Mouse (Mus musculus) embryonic facial prominence, embryonic 14.5 days (tissue): ENCODE results near the gene Cd6. TPM values are rescaled to one million over a fixed set of nuclear protein-coding genes. Genes with fewer than 3 reads are reported as not detected.

ENCODE experiments used
- ATAC-seq: fragments of 200-750 bp; cut with Nextera tagmentation; 2 replicates; pipeline ENCODE4 v1.8.0; 2017; ENCODE audit warnings: low read depth, moderate number of reproducible peaks, moderate TSS enrichment
- DNase-seq: peaks from one replicate; pipeline ENCODE4 v3.0.0-alpha.2; 2015; ENCODE audit warnings: low spot score
- H3K27ac ChIP-seq: fragments of 300-500 bp; sonication (generic); replicated peaks from 2 replicates; pipeline ENCODE4 v1.5.1; 2014; ENCODE audit warnings: low read depth, mild to moderate bottlenecking, low read length, moderate library complexity
- H3K27me3 ChIP-seq: fragments of 300-500 bp; sonication (generic); replicated peaks from 2 replicates; pipeline ENCODE4 v1.6.1; 2014; ENCODE audit warnings: low read length; ENCODE audit not compliant: control insufficient read depth, insufficient read depth
- H3K36me3 ChIP-seq: fragments of 300-500 bp; sonication (generic); 2 replicates; pipeline ENCODE4 v1.6.1; 2014; ENCODE audit warnings: low read length, mixed read lengths; ENCODE audit not compliant: control insufficient read depth, insufficient read depth
- H3K4me1 ChIP-seq: fragments of 300-500 bp; sonication (generic); 2 replicates; pipeline ENCODE4 v1.6.1; 2014; ENCODE audit warnings: antibody characterized with exemption, low read length; ENCODE audit not compliant: control insufficient read depth, insufficient read depth
- H3K4me2 ChIP-seq: fragments of 300-500 bp; sonication (generic); 2 replicates; pipeline ENCODE4 v1.6.1; 2014; ENCODE audit warnings: low read depth, mild to moderate bottlenecking, low read length, moderate library complexity, mixed read lengths
- H3K4me3 ChIP-seq: fragments of 300-500 bp; sonication (generic); 2 replicates; pipeline ENCODE4 v1.5.1; 2014; ENCODE audit warnings: low read depth, mild to moderate bottlenecking, low read length
- H3K9ac ChIP-seq: fragments of 300-500 bp; sonication (generic); 2 replicates; pipeline ENCODE4 v1.6.1; 2014; ENCODE audit warnings: low read depth, mild to moderate bottlenecking, low read length, moderate library complexity, mixed read lengths
- H3K9me3 ChIP-seq: fragments of 300-500 bp; sonication (generic); 2 replicates; pipeline ENCODE4 v1.6.1; 2016; ENCODE audit warnings: low read length; ENCODE audit not compliant: control insufficient read depth
- WGBS: fragments of 180-500 bp; shearing (Covaris S2); extraction: QIAGEN DNeasy Blood & Tissue Kit; methylation state at CpG from one replicate; pipeline ENCODE4 v1.1.7; 2014; 5-methylcytosine and 5-hydroxymethylcytosine counted together
- polyA plus RNA-seq: library from polyadenylated mRNA; unstranded; fragments of >200 nt; fragmentation: Nextera tagmentation; extraction: Ambion mirVana; gene quantifications from 2 replicates; pipeline ENCODE4 v1.2.1, GENCODE M21; 2014

Cd6 gene
- polyA plus RNA-seq, 1 experiment from 2014 or later, result not detected

DNA sequence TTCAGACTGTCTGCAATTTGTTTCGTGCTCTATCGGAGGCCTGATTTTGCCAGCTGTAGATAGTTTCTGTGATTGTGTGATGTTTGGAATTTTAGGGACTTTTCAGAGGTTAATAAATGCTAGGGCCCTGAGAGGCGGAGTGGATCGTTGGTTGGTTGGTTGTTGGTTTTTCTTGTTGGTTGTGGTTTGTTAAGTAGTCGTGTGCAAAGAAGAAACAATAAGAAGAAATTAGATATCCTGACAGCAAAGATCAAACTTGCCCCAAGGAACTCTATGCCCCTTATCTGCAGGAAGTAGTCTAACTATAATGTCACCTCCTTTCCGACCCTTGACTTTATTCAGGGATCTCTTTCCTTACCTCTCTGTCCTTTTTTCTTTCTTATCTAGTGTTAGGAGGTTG lies 18.4 kb downstream of the Cd6 start:
- ATAC-seq (no peak), DNase-seq (no peak)
- Histone ChIP-seq H3K27ac (no peak overlapping the region), H3K9me3 (no peaks in the 10 kb centered on the region), H3K36me3 (no peaks in the 10 kb centered on the region), H3K4me1 (peaks cover 4% of the 10 kb centered on the region; the same call in 1 of the 2 replicates), H3K27me3 (no peaks in the 10 kb centered on the region), H3K9ac (no peak overlapping the region), H3K4me2 (no peak overlapping the region), H3K4me3 (no peak overlapping the region)
- 66% methylated on average over 6 of the region's 6 CpGs for WGBS

DNA sequence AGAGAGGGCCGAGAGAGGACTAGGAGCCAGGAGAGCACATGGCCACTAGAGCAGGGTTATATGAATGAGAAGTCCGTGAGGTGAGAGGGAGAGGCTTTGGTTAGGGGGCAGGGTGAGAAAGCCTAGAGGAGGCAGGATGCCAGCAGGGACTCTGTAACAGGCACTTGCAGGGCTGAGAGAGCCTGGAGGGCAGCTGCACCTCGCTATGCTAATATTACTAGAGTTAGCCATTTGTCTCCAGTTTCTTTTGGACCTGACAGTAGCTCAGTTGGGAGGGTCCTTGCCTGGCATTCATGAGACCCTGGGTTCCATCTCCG lies 19.7 kb downstream of the Cd6 start:
- Histone ChIP-seq H3K9me3 (no peaks in the 10 kb centered on the region), H3K4me1 (peaks cover 4% of the 10 kb centered on the region; the same call in 1 of the 2 replicates), H3K4me2 (no peak overlapping the region), H3K4me3 (no peak overlapping the region), H3K27me3 (no peaks in the 10 kb centered on the region), H3K9ac (no peak overlapping the region), H3K36me3 (no peaks in the 10 kb centered on the region), H3K27ac (no peak overlapping the region)
- DNase-seq (peak; percentile 9), ATAC-seq (no peak)
- WGBS, result 58% methylated on average over 4 of the region's 4 CpGs

DNA sequence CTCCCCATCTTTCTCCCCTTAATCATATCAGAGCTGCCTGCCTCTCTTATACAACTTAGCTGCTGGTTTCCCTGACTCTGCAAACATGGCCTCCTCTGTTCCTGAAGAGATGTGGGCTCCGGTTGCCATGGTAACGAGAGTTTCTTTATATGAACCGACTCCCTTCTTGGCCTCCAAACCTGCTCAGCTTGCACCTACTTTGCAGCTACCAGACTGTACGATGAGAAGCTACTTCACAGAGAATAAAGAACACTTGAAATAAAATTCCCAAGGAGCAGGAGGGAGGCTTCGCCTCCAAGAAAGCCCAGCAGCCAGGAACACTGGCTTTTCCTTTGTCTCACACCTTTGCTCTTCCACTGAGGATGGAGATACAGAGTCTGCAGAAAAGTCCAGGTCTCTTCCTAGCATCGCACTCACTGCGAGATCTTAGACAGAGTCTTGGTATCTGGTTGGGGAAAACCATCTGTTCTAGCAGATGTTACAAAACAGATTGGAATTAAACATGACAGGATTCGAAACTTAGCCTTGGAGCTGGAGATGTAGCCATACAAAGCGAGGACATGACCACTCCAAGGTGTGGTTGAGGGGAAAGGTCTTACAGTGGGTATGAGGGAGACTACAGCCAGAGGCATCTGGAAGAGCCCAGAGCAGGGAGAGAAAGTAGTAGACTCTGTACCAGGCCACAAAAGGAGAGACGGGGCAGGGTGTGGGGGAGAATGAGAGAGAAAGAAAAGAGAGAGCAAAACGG lies 20.3 kb downstream of the Cd6 start:
- Histone ChIP-seq H3K4me3 (no peak overlapping the region), H3K27ac (no peak overlapping the region), H3K4me1 (peaks cover 4% of the 10 kb centered on the region; the same call in 1 of the 2 replicates), H3K27me3 (no peaks in the 10 kb centered on the region), H3K9me3 (no peaks in the 10 kb centered on the region), H3K36me3 (no peaks in the 10 kb centered on the region), H3K9ac (no peak overlapping the region), H3K4me2 (no peak overlapping the region)
- WGBS, result 71% methylated on average over 11 of the region's 11 CpGs
- ATAC-seq (no peak), DNase-seq (peak; percentile 39)

DNA sequence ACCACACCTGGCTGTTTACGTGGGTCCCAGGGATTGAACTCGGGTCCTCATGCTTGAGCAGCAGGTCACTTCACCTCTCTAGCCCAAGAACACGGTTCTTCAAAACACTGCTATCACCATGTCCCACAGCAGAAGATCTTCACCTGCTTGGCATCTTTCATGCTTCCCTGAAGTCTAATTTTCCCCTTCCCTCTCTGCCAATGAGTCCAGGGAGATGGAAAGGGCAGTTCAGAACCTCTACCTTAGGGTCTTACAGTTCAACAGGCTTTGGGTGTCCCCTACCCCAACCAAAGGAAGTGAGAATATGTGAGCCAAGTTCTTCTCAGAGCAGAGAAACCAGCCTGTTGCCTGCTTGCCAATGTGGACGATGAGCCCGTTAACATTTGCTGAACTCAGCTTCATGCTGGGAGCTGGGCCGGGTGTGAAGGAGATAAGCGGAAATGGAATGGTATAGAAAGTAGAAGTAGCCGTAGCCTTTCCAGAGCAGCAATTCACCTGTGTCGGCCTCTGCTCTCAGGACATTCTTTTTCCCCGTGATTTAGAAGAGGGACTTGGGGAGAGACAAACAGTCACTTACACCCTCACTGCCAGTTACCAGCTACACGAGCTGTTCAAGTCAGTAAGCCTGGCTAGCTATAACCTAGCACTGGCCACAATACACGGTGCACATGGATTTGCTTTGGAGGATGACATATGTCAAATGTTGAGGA lies 21.2 kb downstream of the Cd6 start:
- Histone ChIP-seq H3K9ac (no peak overlapping the region), H3K27me3 (no peaks in the 10 kb centered on the region), H3K27ac (no peak overlapping the region), H3K4me3 (no peak overlapping the region), H3K9me3 (no peaks in the 10 kb centered on the region), H3K4me1 (peaks cover 4% of the 10 kb centered on the region; the same call in 1 of the 2 replicates), H3K4me2 (no peak overlapping the region), H3K36me3 (no peaks in the 10 kb centered on the region)
- 83% methylated on average over 12 of the region's 12 CpGs for WGBS
- ATAC-seq, result no peak
- DNase-seq, result no peak

DNA sequence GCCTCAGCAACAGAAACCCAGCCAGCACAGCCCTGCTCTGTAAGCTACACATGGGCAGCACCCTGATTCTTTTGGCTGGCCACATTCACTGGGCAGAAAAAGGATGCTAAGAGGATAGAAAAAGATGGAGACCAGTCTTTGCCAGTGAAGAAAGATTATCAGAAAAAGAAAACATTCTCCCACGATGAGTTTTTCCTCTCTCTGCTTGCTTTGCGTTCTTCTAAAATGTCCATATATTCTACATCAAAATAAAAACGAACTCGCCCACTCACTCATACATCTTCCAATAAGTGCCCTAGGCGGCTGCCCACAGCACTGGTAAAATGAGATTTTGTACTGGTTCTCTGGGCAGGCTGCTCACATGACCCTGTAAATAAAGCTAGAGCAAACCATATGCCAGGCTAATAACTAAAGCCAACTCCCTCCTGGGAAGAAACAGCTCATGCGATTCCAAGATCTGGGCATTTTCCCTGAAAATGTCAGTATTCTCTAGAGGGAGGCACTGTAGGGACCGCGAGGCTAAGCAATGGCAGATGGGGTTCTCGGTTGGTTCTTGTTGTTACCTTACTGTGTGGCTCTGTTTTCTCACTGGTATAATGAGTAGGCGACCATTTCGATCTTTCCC lies 24.1 kb downstream of the Cd6 start:
- Histone ChIP-seq H3K27ac (no peak overlapping the region), H3K36me3 (no peaks in the 10 kb centered on the region), H3K9me3 (no peaks in the 10 kb centered on the region), H3K4me2 (no peak overlapping the region), H3K4me1 (peaks cover 4% of the 10 kb centered on the region; the same call in 1 of the 2 replicates), H3K9ac (no peak overlapping the region), H3K4me3 (no peak overlapping the region), H3K27me3 (no peaks in the 10 kb centered on the region)
- WGBS, result 82% methylated on average over 11 of the region's 11 CpGs
- ATAC-seq (no peak), DNase-seq (no peak)

DNA sequence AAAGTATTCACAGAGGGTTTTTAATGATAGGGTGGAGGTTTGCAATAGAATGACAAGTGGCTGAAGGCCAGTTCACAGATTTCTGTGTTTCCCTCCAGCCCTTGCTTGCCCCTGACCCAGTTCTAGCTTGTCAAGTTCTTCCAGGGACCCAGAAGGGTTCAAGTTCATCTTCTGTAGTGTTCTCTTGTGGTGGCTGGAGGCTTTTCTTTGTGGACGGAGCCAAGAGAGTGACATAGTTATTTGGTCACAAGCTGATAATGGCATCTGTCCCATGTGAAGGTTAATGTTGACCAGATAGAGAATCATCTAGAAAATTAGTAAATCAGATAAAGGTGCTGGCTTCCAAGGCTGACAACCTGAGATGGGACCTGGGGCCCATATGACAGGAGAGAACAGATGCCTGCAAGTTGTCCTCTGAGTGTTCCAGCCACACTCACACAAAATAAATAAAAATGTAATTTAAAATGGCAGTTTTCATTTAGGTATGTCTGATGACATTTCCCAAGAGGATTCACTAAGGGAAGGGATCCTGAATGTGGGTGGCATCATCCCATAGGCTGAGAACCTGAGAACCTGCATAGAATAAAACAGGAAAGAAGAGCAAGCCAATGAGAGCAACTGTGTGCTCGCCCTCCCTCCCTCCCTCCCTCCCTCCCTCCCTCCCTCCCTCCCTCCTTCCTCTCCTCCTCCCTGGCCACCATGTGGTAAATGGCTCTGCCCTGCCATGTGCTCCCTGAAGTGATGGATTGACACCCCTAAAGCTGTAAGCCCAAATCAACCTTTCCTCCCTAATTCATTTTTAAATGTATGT lies 24.8 kb downstream of the Cd6 start:
- H3K4me2 ChIP-seq, result no peak overlapping the region
- H3K27ac ChIP-seq, result no peak overlapping the region
- H3K4me1 ChIP-seq, result peaks cover 2% of the 10 kb centered on the region; the same call in 1 of the 2 replicates
- no peak for ATAC-seq
- no peak overlapping the region for H3K4me3 ChIP-seq
- no peak overlapping the region for H3K9ac ChIP-seq
- no peaks in the 10 kb centered on the region for H3K9me3 ChIP-seq
- H3K36me3 ChIP-seq, result no peaks in the 10 kb centered on the region
- DNase-seq, result no peak
- WGBS, result 78% methylated on average over 2 of the region's 2 CpGs
- no peaks in the 10 kb centered on the region for H3K27me3 ChIP-seq

DNA sequence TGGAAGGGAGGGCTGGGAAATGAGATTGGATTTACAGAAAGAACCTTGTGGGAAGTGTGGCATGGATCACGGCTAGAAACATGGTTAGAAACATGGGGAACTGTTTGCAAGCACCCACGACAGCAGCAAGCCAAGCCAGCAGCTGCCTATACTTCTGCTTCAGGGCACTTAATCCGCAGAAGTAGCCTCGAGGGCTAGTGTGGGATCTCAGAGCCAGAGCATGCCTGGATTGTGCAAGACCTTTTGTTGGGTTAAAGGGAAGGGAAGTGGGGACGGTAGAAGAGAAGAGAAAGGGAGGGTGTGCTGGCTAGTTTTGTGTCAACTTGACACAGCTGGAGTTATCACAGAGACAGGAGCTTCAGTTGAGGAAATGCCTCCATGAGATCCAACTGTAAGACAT lies 26.1 kb downstream of the Cd6 start:
- DNase-seq (no peak), ATAC-seq (no peak)
- Histone ChIP-seq H3K27ac (no peak overlapping the region), H3K9ac (no peak overlapping the region), H3K27me3 (no peaks in the 10 kb centered on the region), H3K9me3 (no peaks in the 10 kb centered on the region), H3K4me3 (no peak overlapping the region), H3K4me2 (no peak overlapping the region), H3K36me3 (no peaks in the 10 kb centered on the region), H3K4me1 (no peaks in the 10 kb centered on the region)
- 64% methylated on average over 5 of the region's 5 CpGs for WGBS

DNA sequence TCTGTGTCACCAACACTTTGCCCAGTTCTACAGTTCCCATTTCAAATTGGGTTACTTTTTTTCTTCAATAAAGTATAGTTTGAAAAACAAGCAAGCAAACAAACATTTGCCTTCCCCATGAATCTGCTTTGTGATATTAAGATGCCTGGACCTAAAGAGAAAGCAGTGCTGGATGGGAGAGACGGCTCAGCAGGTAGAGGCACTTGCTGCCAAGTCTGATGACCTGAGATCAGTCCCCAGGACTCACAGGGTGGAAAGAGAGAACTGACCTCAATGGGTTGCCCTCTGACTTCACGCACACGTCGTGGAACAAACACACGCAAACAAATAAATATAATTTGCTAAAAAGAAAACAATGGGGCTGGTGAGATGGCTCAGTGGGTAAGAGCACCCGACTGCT lies 28.0 kb downstream of the Cd6 start:
- no peaks in the 10 kb centered on the region for H3K9me3 ChIP-seq
- H3K4me1 ChIP-seq, result no peaks in the 10 kb centered on the region
- no peak overlapping the region for H3K4me2 ChIP-seq
- DNase-seq, result no peak
- H3K27me3 ChIP-seq, result no peaks in the 10 kb centered on the region
- H3K27ac ChIP-seq, result no peak overlapping the region
- WGBS, result 82% methylated on average over 6 of the region's 6 CpGs
- H3K4me3 ChIP-seq, result no peak overlapping the region
- no peak for ATAC-seq
- H3K36me3 ChIP-seq, result no peaks in the 10 kb centered on the region
- no peak overlapping the region for H3K9ac ChIP-seq
